Mouse (Mus musculus): Measurements from ENCODE around the gene Gm1043. TPM values are rescaled to one million over a fixed set of nuclear protein-coding genes. Genes with fewer than 3 reads are reported as not detected.

Gene Gm1043
- polyA plus RNA-seq, 1 experiment from 2014 or later = not detected

- H3K36me3 ChIP-seq (ENCODE audit: control insufficient read depth, insufficient read depth) = no peaks in the 10 kb centered on the region
- H3K9ac ChIP-seq (ENCODE audit: low read depth, low read length) = no peak overlapping the region
- H3K4me2 ChIP-seq (ENCODE audit: low read depth, low read length) = no peak overlapping the region
- no peak for ATAC-seq (ENCODE audit: low read depth)
- 43% methylated on average over 3 of the region's 3 CpGs for WGBS (ENCODE audit: insufficient replicate concordance)
- no peaks in the 10 kb centered on the region for H3K9me3 ChIP-seq (replicated peaks; ENCODE audit: control insufficient read depth, low read length)
- no peak overlapping the region for H3K4me3 ChIP-seq (ENCODE audit: low read depth, low read length)
- no peak overlapping the region for H3K27ac ChIP-seq (ENCODE audit: low read length)
- H3K27me3 ChIP-seq (ENCODE audit: control insufficient read depth, insufficient read depth, low read depth, low read length) = no peaks in the 10 kb centered on the region
- H3K4me1 ChIP-seq (ENCODE audit: control insufficient read depth, low read depth, low read length) = no peaks in the 10 kb centered on the region
These were observed 28.7 kb upstream of the Gm1043 start for GRCm38 (mm10) chr5:37056471-37056870.

DNA sequence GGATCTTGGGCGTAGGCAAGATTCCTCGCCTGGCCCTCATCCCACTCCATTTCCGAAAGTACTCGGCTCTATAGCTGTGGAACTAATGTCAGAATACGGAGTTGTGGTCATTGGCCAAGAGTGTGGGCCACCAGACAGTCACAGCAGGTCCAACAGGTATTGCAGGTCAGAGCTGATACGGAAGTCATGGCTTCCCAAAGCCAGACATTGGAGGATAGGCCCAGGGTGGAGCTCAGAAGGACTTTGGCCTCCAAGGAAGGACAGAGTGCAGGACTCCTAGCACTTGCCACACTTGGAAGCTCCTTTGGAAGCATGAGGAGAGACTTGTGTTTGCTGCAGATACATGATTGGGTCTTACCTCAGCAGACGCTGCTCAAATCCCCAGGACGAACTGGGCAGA, 23.6 kb upstream of the Gm1043 start:
- no peak for ATAC-seq (ENCODE audit: low read depth)
- no peak overlapping the region for H3K9ac ChIP-seq (ENCODE audit: low read depth, low read length)
- no peak overlapping the region for H3K4me2 ChIP-seq (ENCODE audit: low read depth, low read length)
- 69% methylated on average over 8 of the region's 8 CpGs for WGBS (ENCODE audit: insufficient replicate concordance)
- H3K4me1 ChIP-seq (ENCODE audit: control insufficient read depth, low read depth, low read length) = no peaks in the 10 kb centered on the region
- no peaks in the 10 kb centered on the region for H3K36me3 ChIP-seq (ENCODE audit: control insufficient read depth, insufficient read depth)
- no peak overlapping the region for H3K4me3 ChIP-seq (ENCODE audit: low read depth, low read length)
- H3K27me3 ChIP-seq (ENCODE audit: control insufficient read depth, insufficient read depth, low read depth, low read length) = no peaks in the 10 kb centered on the region
- H3K9me3 ChIP-seq (replicated peaks; ENCODE audit: control insufficient read depth, low read length) = no peaks in the 10 kb centered on the region
- H3K27ac ChIP-seq (ENCODE audit: low read length) = no peak overlapping the region

DNA sequence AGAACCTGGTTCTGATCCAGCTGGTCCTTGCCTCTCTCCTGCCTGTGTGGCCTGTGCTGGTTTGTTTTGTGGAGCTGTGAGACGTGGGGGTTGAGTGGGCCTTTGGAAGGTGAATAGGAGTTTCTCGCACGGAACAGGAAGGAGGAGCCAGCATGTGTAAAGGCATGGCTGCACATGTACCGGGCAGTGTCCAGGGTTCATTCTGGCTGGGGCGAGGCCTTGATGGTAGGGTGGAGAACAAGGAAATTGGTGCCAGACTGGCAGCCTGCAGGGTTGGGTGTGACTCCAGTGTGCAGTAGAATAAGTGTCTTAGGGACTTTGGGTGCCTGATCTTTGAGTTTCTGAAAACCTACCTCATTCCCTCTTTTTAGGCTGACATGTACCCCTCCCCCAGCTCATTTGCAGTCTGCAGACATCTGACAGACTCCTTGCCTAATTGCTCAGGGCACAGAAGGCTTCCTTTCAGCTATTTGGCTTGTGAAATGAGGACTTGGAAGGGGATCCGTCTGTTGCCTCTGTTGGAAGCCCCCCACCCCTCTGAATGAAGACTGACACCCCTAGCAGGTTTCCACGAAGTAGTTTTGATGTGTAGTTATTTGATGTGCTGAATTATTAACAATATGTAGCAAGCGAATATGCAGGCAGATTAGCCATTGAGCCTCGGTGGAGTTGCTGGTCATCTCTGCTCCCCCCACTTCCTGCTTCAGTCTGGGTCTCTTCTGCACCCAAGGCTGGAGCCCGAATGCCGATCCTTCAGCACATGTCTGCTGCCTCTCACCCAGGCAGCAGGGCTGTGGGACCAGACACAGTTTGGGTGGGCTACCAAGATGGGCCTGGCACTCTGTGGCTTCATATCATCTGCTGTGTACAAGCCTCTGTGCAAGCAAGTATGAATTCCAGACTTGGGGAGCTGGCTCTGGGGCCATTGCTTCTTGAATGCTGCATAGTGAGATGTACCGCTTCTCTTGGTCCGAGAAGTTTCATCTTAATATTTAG, 20.4 kb upstream of the Gm1043 start:
- Histone ChIP-seq H3K27ac (ENCODE audit: low read length) (no peak overlapping the region), H3K4me3 (ENCODE audit: low read depth, low read length) (no peak overlapping the region), H3K9me3 (replicated peaks; ENCODE audit: control insufficient read depth, low read length) (no peaks in the 10 kb centered on the region), H3K4me2 (ENCODE audit: low read depth, low read length) (no peak overlapping the region), H3K4me1 (ENCODE audit: control insufficient read depth, low read depth, low read length) (no peaks in the 10 kb centered on the region), H3K36me3 (ENCODE audit: control insufficient read depth, insufficient read depth) (no peaks in the 10 kb centered on the region), H3K27me3 (ENCODE audit: control insufficient read depth, insufficient read depth, low read depth, low read length) (no peaks in the 10 kb centered on the region), H3K9ac (ENCODE audit: low read depth, low read length) (no peak overlapping the region)
- 52% methylated on average over 13 of the region's 13 CpGs for WGBS (ENCODE audit: insufficient replicate concordance)
- no peak for ATAC-seq (ENCODE audit: low read depth)

DNA sequence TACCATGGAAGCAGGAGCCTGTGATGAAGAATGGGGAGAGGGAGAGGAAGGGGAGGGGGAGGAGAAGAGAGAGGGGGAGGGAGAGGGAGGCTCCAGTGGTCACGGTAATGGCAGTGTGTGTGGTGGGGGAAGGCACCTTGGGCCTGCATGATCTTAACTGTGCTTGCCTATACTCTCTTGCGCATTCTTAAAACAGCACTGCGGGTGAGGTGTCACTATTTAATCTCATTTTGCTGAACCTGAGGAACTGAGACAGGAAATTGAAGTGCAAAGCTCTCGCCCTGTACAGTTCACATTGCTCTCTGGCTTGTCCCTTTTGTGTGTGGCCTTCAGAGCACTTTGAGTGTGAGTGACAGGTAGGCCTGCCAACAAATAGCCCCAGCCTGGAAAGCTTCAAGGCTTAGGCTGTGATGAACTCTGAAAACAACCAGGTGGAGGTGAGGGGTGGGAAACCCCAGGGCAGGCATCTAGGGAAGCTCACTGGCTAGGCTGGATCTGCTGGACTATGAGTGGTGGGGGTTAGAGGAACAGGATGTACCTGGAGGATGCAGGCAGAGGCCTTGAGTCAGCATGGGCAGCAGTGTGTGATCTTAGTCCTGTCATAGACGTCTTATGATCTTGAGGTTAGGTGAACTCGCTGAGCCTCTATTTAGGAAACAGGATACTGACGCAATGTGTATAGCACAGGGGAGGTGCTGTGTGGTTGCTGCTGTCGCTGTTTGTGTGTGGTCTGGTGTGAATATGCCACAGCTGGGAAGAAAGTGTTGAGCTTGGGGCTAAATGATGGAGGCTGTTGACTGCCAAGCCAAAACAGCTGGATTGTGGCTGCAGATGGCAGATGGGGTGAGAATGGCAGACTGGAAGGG, 18.2 kb upstream of the Gm1043 start:
- Histone ChIP-seq H3K36me3 (ENCODE audit: control insufficient read depth, insufficient read depth) (no peaks in the 10 kb centered on the region), H3K27ac (ENCODE audit: low read length) (no peak overlapping the region), H3K27me3 (ENCODE audit: control insufficient read depth, insufficient read depth, low read depth, low read length) (no peaks in the 10 kb centered on the region), H3K9me3 (replicated peaks; ENCODE audit: control insufficient read depth, low read length) (no peaks in the 10 kb centered on the region), H3K4me2 (ENCODE audit: low read depth, low read length) (no peak overlapping the region), H3K9ac (ENCODE audit: low read depth, low read length) (no peak overlapping the region), H3K4me1 (ENCODE audit: control insufficient read depth, low read depth, low read length) (no peaks in the 10 kb centered on the region), H3K4me3 (ENCODE audit: low read depth, low read length) (no peak overlapping the region)
- WGBS (ENCODE audit: insufficient replicate concordance) = 37% methylated on average over 8 of the region's 8 CpGs
- ATAC-seq (ENCODE audit: low read depth) = no peak

DNA sequence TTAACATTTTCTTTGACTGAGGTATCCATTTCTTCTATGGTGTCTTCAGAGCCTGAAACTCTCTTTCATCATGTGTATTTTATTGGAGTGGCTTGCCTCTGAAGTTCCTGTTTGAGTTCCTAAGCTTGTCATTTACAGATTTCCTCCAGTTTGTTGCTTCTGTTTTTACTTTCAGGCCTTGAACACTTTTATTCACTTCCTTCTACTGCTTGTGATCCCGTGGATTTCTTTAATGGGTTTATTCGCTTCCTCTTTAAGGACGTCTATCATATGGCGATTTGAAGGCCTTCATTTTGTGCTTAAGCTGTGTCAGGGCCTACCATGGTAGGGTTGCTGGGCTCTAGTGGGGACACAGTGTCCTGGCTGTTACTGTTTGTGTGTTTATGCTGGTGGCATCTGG, 11.5 kb upstream of the Gm1043 start:
- no peak overlapping the region for H3K4me3 ChIP-seq (ENCODE audit: low read depth, low read length)
- no peak overlapping the region for H3K27ac ChIP-seq (ENCODE audit: low read length)
- no peaks in the 10 kb centered on the region for H3K4me1 ChIP-seq (ENCODE audit: control insufficient read depth, low read depth, low read length)
- no peak overlapping the region for H3K9ac ChIP-seq (ENCODE audit: low read depth, low read length)
- no peak for ATAC-seq (ENCODE audit: low read depth)
- H3K9me3 ChIP-seq (replicated peaks; ENCODE audit: control insufficient read depth, low read length) = no peaks in the 10 kb centered on the region
- no peak overlapping the region for H3K4me2 ChIP-seq (ENCODE audit: low read depth, low read length)
- no peaks in the 10 kb centered on the region for H3K36me3 ChIP-seq (ENCODE audit: control insufficient read depth, insufficient read depth)
- H3K27me3 ChIP-seq (ENCODE audit: control insufficient read depth, insufficient read depth, low read depth, low read length) = no peaks in the 10 kb centered on the region
- WGBS (ENCODE audit: insufficient replicate concordance) = 47% methylated on average over 4 of the region's 4 CpGs

- H3K9ac ChIP-seq (ENCODE audit: low read depth, low read length) = no peak overlapping the region
- H3K4me2 ChIP-seq (ENCODE audit: low read depth, low read length) = no peak overlapping the region
- no peak overlapping the region for H3K4me3 ChIP-seq (ENCODE audit: low read depth, low read length)
- no peak overlapping the region for H3K27ac ChIP-seq (ENCODE audit: low read length)
- no peaks in the 10 kb centered on the region for H3K27me3 ChIP-seq (ENCODE audit: control insufficient read depth, insufficient read depth, low read depth, low read length)
- H3K36me3 ChIP-seq (ENCODE audit: control insufficient read depth, insufficient read depth) = no peaks in the 10 kb centered on the region
- ATAC-seq (ENCODE audit: low read depth) = no peak
- no peaks in the 10 kb centered on the region for H3K4me1 ChIP-seq (ENCODE audit: control insufficient read depth, low read depth, low read length)
- H3K9me3 ChIP-seq (replicated peaks; ENCODE audit: control insufficient read depth, low read length) = no peaks in the 10 kb centered on the region
- 54% methylated on average over 12 of the region's 12 CpGs for WGBS (ENCODE audit: insufficient replicate concordance)
These were observed 8.4 kb upstream of the Gm1043 start for GRCm38 (mm10) chr5:37076692-37077329.

DNA sequence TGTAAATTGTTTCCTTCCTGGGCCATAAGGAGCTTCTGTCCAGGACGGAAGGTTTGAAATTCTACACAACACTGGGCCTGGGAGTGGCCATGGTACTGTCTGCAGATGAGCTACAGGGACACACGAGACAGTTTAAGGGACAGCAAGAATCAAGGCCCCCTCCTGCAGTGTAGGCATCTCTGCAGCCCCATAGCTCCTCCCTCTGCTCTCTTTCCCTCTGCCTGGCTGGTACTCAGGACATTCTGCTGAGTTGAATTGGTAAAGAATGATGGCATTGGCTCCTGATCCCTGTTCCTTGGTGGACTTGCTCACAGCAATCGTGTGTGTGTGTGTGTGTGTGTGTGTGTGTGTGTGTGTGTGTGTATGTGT, 7.9 kb upstream of the Gm1043 start:
- Histone ChIP-seq H3K9me3 (replicated peaks; ENCODE audit: control insufficient read depth, low read length) (no peaks in the 10 kb centered on the region), H3K4me2 (ENCODE audit: low read depth, low read length) (no peak overlapping the region), H3K27me3 (ENCODE audit: control insufficient read depth, insufficient read depth, low read depth, low read length) (no peaks in the 10 kb centered on the region), H3K27ac (ENCODE audit: low read length) (no peak overlapping the region), H3K36me3 (ENCODE audit: control insufficient read depth, insufficient read depth) (no peaks in the 10 kb centered on the region), H3K4me1 (ENCODE audit: control insufficient read depth, low read depth, low read length) (no peaks in the 10 kb centered on the region), H3K9ac (ENCODE audit: low read depth, low read length) (no peak overlapping the region), H3K4me3 (ENCODE audit: low read depth, low read length) (no peak overlapping the region)
- ATAC-seq (ENCODE audit: low read depth) = no peak
- WGBS (ENCODE audit: insufficient replicate concordance) = 29% methylated on average over 3 of the region's 3 CpGs

GRCm38 (mm10) chr5:37079484-37079883, 5.7 kb upstream of the Gm1043 start:
- Histone ChIP-seq H3K9ac (ENCODE audit: low read depth, low read length) (no peak overlapping the region), H3K27ac (ENCODE audit: low read length) (no peak overlapping the region), H3K9me3 (replicated peaks; ENCODE audit: control insufficient read depth, low read length) (no peaks in the 10 kb centered on the region), H3K36me3 (ENCODE audit: control insufficient read depth, insufficient read depth) (no peaks in the 10 kb centered on the region), H3K27me3 (ENCODE audit: control insufficient read depth, insufficient read depth, low read depth, low read length) (no peaks in the 10 kb centered on the region), H3K4me2 (ENCODE audit: low read depth, low read length) (no peak overlapping the region), H3K4me1 (ENCODE audit: control insufficient read depth, low read depth, low read length) (no peaks in the 10 kb centered on the region), H3K4me3 (ENCODE audit: low read depth, low read length) (no peak overlapping the region)
- ATAC-seq (ENCODE audit: low read depth) = no peak
- WGBS (ENCODE audit: insufficient replicate concordance) = 76% methylated on average over 4 of the region's 4 CpGs

All from liver, embryonic 16.5 days (tissue).